Mouse (Mus musculus): Measurements from ENCODE around the gene Lrp4. TPM values are rescaled to one million over a fixed set of nuclear protein-coding genes. Genes with fewer than 3 reads are reported as not detected.

The Lrp4 gene
- polyA plus RNA-seq (2015; fragmentation: Nextera tagmentation; extraction: Ambion mirVana), result 5.4 and 5.6 TPM in 2 replicates

DNA sequence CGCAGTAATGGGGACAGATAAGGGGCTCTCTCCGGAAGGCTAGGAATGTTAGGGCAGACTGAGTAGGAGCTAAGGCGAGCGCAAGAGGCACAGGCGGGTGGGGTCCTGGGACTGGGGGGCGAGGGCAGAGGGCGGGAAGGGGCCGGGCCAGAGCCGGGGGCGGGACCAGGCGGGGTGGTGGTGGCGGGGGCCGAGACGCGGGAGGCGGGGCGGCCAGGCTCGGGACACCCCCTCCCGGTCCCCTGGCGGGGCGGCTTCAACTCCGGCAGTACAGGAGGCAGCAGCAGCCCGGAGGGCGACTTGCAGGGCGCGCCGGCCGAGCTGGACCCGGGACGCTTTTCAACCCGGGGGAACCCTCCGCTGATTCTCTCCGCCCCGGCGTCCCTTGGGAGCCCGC lies at the start of gene Lrp4:
Gene Lrp4 (plus strand): TSS at position 253 of the 397 bp plus-strand sequence.
- peaks cover 28% of the 10 kb centered on the region for H3K4me1 ChIP-seq (ENCODE audit: control insufficient read depth, insufficient read depth, low read length)
- H3K27ac ChIP-seq (ENCODE audit: low read length), result peak within 1 kb of the TSS; percentile 75
- peak; percentile 82 for ATAC-seq (ENCODE audit: insufficient read depth, low FRiP score)
- peak within 1 kb of the TSS; percentile 86 for H3K9ac ChIP-seq (ENCODE audit: low read length)
- under 1% methylated on average over 32 of the region's 36 CpGs for WGBS
- H3K36me3 ChIP-seq (ENCODE audit: control insufficient read depth, insufficient read depth, low read length), result no peaks in the 10 kb centered on the region
- no peaks in the 10 kb centered on the region for H3K27me3 ChIP-seq (ENCODE audit: control insufficient read depth, insufficient read depth, low read length)
- peak within 1 kb of the TSS; percentile 86 for H3K4me2 ChIP-seq (ENCODE audit: low read depth, low read length)
- no peaks in the 10 kb centered on the region for H3K9me3 ChIP-seq (replicated peaks; ENCODE audit: control insufficient read depth, low read length)
- H3K4me3 ChIP-seq (replicated peaks; ENCODE audit: low read length), result peak within 1 kb of the TSS; percentile 82

DNA sequence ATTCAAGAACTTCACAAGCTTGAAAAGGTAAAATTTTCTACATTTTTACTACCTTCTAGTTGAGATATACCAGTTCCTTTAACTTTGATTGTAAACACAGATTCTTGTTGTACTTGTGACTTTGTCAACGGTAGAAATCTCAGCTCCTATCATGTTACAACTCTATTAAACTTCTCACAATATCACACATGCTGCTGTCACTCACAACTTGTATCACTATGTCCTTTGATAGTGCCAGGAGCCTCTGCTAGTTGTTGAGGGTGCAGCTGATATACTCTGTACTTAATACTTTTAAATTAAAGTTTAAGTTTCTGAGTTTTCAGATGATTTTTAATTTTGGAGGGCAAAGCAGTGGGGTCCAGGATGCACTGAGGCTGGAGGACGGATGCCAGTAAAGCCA lies 49.3 kb upstream of the Lrp4 start:
- H3K4me2 ChIP-seq (ENCODE audit: low read depth, low read length), result no peak overlapping the region
- no peak overlapping the region for H3K4me3 ChIP-seq (replicated peaks; ENCODE audit: low read length)
- no peak overlapping the region for H3K27ac ChIP-seq (ENCODE audit: low read length)
- no peak for ATAC-seq (ENCODE audit: insufficient read depth, low FRiP score)
- H3K9ac ChIP-seq (ENCODE audit: low read length), result no peak overlapping the region
- no peaks in the 10 kb centered on the region for H3K36me3 ChIP-seq (ENCODE audit: control insufficient read depth, insufficient read depth, low read length)
- WGBS, result 73% methylated on average over 2 of the region's 2 CpGs
- H3K4me1 ChIP-seq (ENCODE audit: control insufficient read depth, insufficient read depth, low read length), result no peaks in the 10 kb centered on the region
- no peaks in the 10 kb centered on the region for H3K9me3 ChIP-seq (replicated peaks; ENCODE audit: control insufficient read depth, low read length)
- no peaks in the 10 kb centered on the region for H3K27me3 ChIP-seq (ENCODE audit: control insufficient read depth, insufficient read depth, low read length)

DNA sequence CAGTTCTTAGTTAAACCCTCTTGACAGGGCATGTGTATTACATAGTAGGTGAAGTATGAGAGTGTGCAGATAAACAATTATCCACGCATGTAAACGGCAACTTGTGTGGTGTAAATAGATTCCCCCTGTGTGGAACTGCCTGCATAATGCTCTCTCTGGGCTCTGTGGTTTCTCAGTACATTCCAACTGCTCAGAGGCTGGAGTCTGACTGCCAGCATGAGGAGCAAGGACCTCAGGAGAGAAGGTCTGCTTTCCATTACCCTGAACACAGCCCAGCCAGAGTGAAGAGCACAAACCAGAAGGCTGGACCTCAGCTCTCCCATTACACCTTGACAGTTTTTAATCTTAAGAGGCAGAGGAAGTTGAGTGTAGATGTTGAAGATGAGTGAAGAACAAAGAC lies 45.8 kb upstream of the Lrp4 start:
- Histone ChIP-seq H3K9me3 (replicated peaks; ENCODE audit: control insufficient read depth, low read length) (no peaks in the 10 kb centered on the region), H3K9ac (ENCODE audit: low read length) (no peak overlapping the region), H3K4me1 (ENCODE audit: control insufficient read depth, insufficient read depth, low read length) (no peaks in the 10 kb centered on the region), H3K27ac (ENCODE audit: low read length) (no peak overlapping the region), H3K27me3 (ENCODE audit: control insufficient read depth, insufficient read depth, low read length) (no peaks in the 10 kb centered on the region), H3K36me3 (ENCODE audit: control insufficient read depth, insufficient read depth, low read length) (no peaks in the 10 kb centered on the region), H3K4me3 (replicated peaks; ENCODE audit: low read length) (no peak overlapping the region), H3K4me2 (ENCODE audit: low read depth, low read length) (no peak overlapping the region)
- ATAC-seq (ENCODE audit: insufficient read depth, low FRiP score), result no peak
- WGBS, result 70% methylated on average over 2 of the region's 2 CpGs

DNA sequence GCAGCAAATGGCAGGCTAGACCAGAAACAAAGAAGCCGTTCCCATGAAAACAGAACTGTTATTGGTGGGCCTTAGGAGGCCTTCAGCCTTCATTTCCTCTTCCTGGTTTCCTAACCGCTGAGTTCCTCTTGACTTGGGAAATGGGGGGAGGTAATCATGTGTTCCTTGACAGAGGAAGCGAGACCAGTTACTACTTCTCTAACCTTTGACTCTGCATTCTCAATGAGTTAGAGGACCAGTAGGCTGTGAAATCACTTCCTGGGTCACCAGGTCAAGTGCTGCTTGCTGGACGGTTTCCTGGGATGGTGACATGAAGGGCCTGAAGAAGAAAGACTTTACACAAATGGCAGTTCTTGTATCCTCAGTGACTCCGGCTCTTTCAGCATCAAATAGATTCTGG lies 45.0 kb upstream of the Lrp4 start:
- Histone ChIP-seq H3K4me3 (replicated peaks; ENCODE audit: low read length) (no peak overlapping the region), H3K27me3 (ENCODE audit: control insufficient read depth, insufficient read depth, low read length) (no peaks in the 10 kb centered on the region), H3K36me3 (ENCODE audit: control insufficient read depth, insufficient read depth, low read length) (no peaks in the 10 kb centered on the region), H3K9me3 (replicated peaks; ENCODE audit: control insufficient read depth, low read length) (no peaks in the 10 kb centered on the region), H3K9ac (ENCODE audit: low read length) (no peak overlapping the region), H3K4me2 (ENCODE audit: low read depth, low read length) (no peak overlapping the region), H3K4me1 (ENCODE audit: control insufficient read depth, insufficient read depth, low read length) (no peaks in the 10 kb centered on the region), H3K27ac (ENCODE audit: low read length) (no peak overlapping the region)
- WGBS, result 67% methylated on average over 5 of the region's 5 CpGs
- ATAC-seq (ENCODE audit: insufficient read depth, low FRiP score), result no peak

DNA sequence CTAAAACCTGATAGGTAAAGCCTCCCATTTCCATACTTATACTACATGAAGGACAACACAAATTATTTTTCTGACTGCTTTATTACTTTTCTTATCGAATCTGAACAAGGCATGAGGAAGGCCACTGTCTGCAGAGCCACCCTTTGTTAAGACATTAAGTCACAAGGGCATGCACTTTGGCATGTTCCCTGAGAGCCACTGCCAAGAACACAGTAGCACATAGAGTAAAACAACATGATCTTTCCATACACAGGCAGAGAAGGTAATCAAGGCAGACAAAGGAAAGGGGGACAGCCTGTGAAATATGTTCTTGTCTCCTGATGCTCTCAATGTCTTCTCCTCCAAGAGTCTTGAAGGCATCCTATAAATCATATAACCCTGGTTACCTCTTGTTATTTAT lies 43.5 kb upstream of the Lrp4 start:
- Histone ChIP-seq H3K27me3 (ENCODE audit: control insufficient read depth, insufficient read depth, low read length) (no peaks in the 10 kb centered on the region), H3K4me3 (replicated peaks; ENCODE audit: low read length) (no peak overlapping the region), H3K27ac (ENCODE audit: low read length) (no peak overlapping the region), H3K9me3 (replicated peaks; ENCODE audit: control insufficient read depth, low read length) (no peaks in the 10 kb centered on the region), H3K4me2 (ENCODE audit: low read depth, low read length) (no peak overlapping the region), H3K9ac (ENCODE audit: low read length) (no peak overlapping the region), H3K4me1 (ENCODE audit: control insufficient read depth, insufficient read depth, low read length) (no peaks in the 10 kb centered on the region), H3K36me3 (ENCODE audit: control insufficient read depth, insufficient read depth, low read length) (no peaks in the 10 kb centered on the region)
- ATAC-seq (ENCODE audit: insufficient read depth, low FRiP score), result no peak
- 91% methylated on average over 1 of the region's 1 CpGs for WGBS

DNA sequence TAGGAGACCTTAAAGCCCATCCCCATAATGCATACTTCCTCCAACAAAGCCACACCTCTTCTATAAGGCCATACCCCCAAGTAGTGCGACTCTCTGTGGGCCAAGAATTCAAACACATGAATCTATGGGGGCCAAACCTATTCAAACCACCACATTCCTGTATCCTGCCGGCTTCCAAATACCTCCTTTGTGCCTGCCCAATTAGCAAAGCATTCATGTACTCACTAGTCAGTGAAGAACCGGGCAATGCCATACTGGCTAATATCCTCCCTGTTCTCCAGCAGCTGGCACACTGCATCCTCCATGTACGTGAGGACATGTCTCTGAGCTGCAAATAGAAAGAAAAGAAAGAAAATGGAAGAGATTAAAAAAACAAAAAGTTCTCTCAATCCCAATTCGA lies 35.7 kb upstream of the Lrp4 start:
- Histone ChIP-seq H3K27me3 (ENCODE audit: control insufficient read depth, insufficient read depth, low read length) (no peaks in the 10 kb centered on the region), H3K4me2 (ENCODE audit: low read depth, low read length) (no peak overlapping the region), H3K4me3 (replicated peaks; ENCODE audit: low read length) (no peak overlapping the region), H3K27ac (ENCODE audit: low read length) (no peak overlapping the region), H3K4me1 (ENCODE audit: control insufficient read depth, insufficient read depth, low read length) (no peaks in the 10 kb centered on the region), H3K36me3 (ENCODE audit: control insufficient read depth, insufficient read depth, low read length) (0 out of 2 replicates have a peak, but pooled peaks cover 5% of the 10 kb centered on the region), H3K9me3 (replicated peaks; ENCODE audit: control insufficient read depth, low read length) (no peaks in the 10 kb centered on the region), H3K9ac (ENCODE audit: low read length) (no peak overlapping the region)
- ATAC-seq (ENCODE audit: insufficient read depth, low FRiP score), result no peak
- 82% methylated on average over 5 of the region's 5 CpGs for WGBS

DNA sequence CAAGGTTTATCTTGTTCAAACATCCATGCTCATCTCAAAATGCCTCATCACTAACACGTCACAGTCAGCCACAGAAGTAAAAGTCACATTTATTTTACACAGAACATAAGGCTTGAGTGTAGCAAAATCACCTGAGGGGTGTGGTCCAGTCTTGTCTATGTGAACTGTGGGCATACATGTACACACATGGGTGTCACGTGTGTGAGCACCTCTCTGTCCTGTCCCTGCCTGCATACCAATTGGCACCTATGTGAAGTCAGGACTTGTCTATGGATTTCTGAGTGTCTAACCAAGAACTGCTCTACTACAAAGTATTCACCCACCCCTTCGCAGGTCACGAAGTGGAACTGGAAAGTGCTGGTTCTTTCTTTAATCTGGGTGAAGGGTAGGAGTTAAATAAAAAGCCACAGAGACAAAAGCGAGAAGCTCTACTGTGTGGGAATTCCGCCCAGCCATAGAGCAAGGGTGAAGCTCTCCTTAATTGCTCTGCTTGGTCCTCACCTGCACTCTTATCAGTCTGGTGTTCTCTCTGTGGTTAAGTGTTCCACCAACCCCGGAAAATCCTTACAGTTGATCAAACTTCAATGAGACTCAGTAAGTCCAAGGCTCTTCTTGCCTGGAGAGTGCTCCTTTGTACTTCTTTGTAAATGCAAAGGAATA lies 33.1 kb upstream of the Lrp4 start:
- Histone ChIP-seq H3K4me1 (ENCODE audit: control insufficient read depth, insufficient read depth, low read length) (no peaks in the 10 kb centered on the region), H3K9ac (ENCODE audit: low read length) (no peak overlapping the region), H3K4me3 (replicated peaks; ENCODE audit: low read length) (no peak overlapping the region), H3K9me3 (replicated peaks; ENCODE audit: control insufficient read depth, low read length) (no peaks in the 10 kb centered on the region), H3K27me3 (ENCODE audit: control insufficient read depth, insufficient read depth, low read length) (no peaks in the 10 kb centered on the region), H3K27ac (ENCODE audit: low read length) (peak overlapping the region; percentile 69), H3K36me3 (ENCODE audit: control insufficient read depth, insufficient read depth, low read length) (0 out of 2 replicates have a peak, but pooled peaks cover 5% of the 10 kb centered on the region), H3K4me2 (ENCODE audit: low read depth, low read length) (no peak overlapping the region)
- WGBS, result 71% methylated on average over 7 of the region's 7 CpGs
- ATAC-seq (ENCODE audit: insufficient read depth, low FRiP score), result peak; percentile 60

DNA sequence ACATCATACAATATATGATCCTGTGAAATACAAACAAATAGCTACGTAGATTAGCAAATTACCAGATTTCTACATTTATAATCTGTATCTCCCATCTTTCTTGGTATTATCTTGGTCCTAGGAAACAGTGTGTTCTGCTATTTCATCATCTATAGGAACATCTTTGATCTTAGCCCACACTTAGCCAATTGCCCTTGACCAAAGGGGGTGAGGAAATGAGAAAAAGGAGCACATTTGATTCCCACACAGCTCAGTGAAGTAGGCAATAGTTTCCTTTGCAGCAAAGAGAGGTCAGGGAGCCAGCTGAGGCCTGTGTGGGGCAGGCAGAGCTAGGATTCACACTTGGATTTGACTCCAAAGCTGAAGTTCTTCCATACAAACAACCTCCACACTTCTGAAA lies 31.0 kb upstream of the Lrp4 start:
- H3K4me3 ChIP-seq (replicated peaks; ENCODE audit: low read length), result no peak overlapping the region
- peaks cover 10% of the 10 kb centered on the region; the same call in 1 of the 2 replicates for H3K4me1 ChIP-seq (ENCODE audit: control insufficient read depth, insufficient read depth, low read length)
- no peaks in the 10 kb centered on the region for H3K27me3 ChIP-seq (ENCODE audit: control insufficient read depth, insufficient read depth, low read length)
- 0 out of 2 replicates have a peak, but pooled peaks cover 4% of the 10 kb centered on the region for H3K36me3 ChIP-seq (ENCODE audit: control insufficient read depth, insufficient read depth, low read length)
- H3K27ac ChIP-seq (ENCODE audit: low read length), result no peak overlapping the region
- no peaks in the 10 kb centered on the region for H3K9me3 ChIP-seq (replicated peaks; ENCODE audit: control insufficient read depth, low read length)
- no peak overlapping the region for H3K4me2 ChIP-seq (ENCODE audit: low read depth, low read length)
- ATAC-seq (ENCODE audit: insufficient read depth, low FRiP score), result no peak
- H3K9ac ChIP-seq (ENCODE audit: low read length), result no peak overlapping the region
- WGBS, result 88% methylated on average over 1 of the region's 1 CpGs

DNA sequence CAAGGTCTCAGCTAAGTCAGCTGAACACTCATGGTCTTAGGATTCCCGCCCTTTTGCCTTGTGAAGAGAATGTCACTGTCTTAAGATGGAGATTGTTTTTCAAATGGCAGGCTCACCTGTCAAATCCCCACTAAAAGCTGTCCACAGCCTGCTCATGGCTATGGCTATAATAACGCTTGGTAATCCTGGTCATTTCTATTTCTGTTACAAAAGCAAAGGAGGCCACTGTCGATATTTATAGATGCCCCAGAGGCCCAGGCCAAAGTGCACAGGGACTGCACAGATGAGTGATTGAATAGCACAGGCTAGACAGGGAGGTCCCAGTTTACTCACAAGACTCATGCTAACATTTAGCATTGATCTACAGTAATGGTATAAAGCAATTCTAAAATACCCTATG lies 28.2 kb upstream of the Lrp4 start:
- no peaks in the 10 kb centered on the region for H3K9me3 ChIP-seq (replicated peaks; ENCODE audit: control insufficient read depth, low read length)
- no peaks in the 10 kb centered on the region for H3K36me3 ChIP-seq (ENCODE audit: control insufficient read depth, insufficient read depth, low read length)
- WGBS, result 73% methylated on average over 3 of the region's 3 CpGs
- H3K4me1 ChIP-seq (ENCODE audit: control insufficient read depth, insufficient read depth, low read length), result peaks cover 10% of the 10 kb centered on the region; the same call in 1 of the 2 replicates
- H3K27me3 ChIP-seq (ENCODE audit: control insufficient read depth, insufficient read depth, low read length), result no peaks in the 10 kb centered on the region
- H3K27ac ChIP-seq (ENCODE audit: low read length), result no peak overlapping the region
- H3K4me3 ChIP-seq (replicated peaks; ENCODE audit: low read length), result no peak overlapping the region
- no peak for ATAC-seq (ENCODE audit: insufficient read depth, low FRiP score)
- no peak overlapping the region for H3K9ac ChIP-seq (ENCODE audit: low read length)
- no peak overlapping the region for H3K4me2 ChIP-seq (ENCODE audit: low read depth, low read length)

Data from stomach, embryonic 16.5 days (tissue).